Mouse (Mus musculus) kidney, embryonic 16.5 days (tissue): ENCODE results near the gene Panx1. TPM values are rescaled to one million over a fixed set of nuclear protein-coding genes. Genes with fewer than 3 reads are reported as not detected.

Source experiments
- ATAC-seq: fragments of 200-750 bp; cut with Nextera tagmentation; 2 replicates; pipeline ENCODE4 v1.8.0; 2017; ENCODE audit warnings: moderate TSS enrichment; ENCODE audit not compliant: low FRiP score, low TSS enrichment
- H3K27ac ChIP-seq: fragments of 300-500 bp; sonication (generic); 2 replicates; pipeline ENCODE4 v1.5.1; 2014; ENCODE audit warnings: low read length
- H3K27me3 ChIP-seq: fragments of 300-500 bp; sonication (generic); 2 replicates; pipeline ENCODE4 v1.6.1; 2014; ENCODE audit warnings: low read length, control low read depth, mixed read lengths; ENCODE audit not compliant: insufficient read depth
- H3K36me3 ChIP-seq: fragments of 300-500 bp; sonication (generic); 2 replicates; pipeline ENCODE4 v1.6.1; 2014; ENCODE audit warnings: low read length, control low read depth, mixed read lengths; ENCODE audit not compliant: insufficient read depth
- H3K4me1 ChIP-seq: fragments of 300-500 bp; sonication (generic); 2 replicates; pipeline ENCODE4 v1.6.1; 2014; ENCODE audit warnings: low read length, control low read depth, mixed read lengths; ENCODE audit not compliant: insufficient read depth
- H3K4me2 ChIP-seq: fragments of 300-500 bp; sonication (generic); replicated peaks from 2 replicates; pipeline ENCODE4 v1.6.1; 2014; ENCODE audit warnings: low read depth, low read length
- H3K4me3 ChIP-seq: fragments of 300-500 bp; sonication (generic); 2 replicates; pipeline ENCODE4 v1.5.1; 2014; ENCODE audit warnings: mild to moderate bottlenecking, low read length
- H3K9ac ChIP-seq: fragments of 300-500 bp; sonication (generic); replicated peaks from 2 replicates; pipeline ENCODE4 v1.6.1; 2014; ENCODE audit warnings: low read length
- H3K9me3 ChIP-seq: fragments of 300-500 bp; sonication (generic); 2 replicates; pipeline ENCODE4 v1.6.1; 2016; ENCODE audit warnings: low read length, control low read depth
- WGBS: fragments of 180-500 bp; shearing (Covaris S2); extraction: QIAGEN DNeasy Blood & Tissue Kit; methylation state at CpG from one replicate; pipeline ENCODE4 v1.1.7; 2014; 5-methylcytosine and 5-hydroxymethylcytosine counted together
- polyA plus RNA-seq: library from polyadenylated mRNA; unstranded; fragments of >200 nt; fragmentation: Nextera tagmentation; extraction: Ambion mirVana; gene quantifications from 2 replicates; pipeline ENCODE4 v1.2.1, GENCODE M21; 2015

Panx1 gene
- polyA plus RNA-seq, 1 experiment from 2014 or later: 42.6 TPM

DNA sequence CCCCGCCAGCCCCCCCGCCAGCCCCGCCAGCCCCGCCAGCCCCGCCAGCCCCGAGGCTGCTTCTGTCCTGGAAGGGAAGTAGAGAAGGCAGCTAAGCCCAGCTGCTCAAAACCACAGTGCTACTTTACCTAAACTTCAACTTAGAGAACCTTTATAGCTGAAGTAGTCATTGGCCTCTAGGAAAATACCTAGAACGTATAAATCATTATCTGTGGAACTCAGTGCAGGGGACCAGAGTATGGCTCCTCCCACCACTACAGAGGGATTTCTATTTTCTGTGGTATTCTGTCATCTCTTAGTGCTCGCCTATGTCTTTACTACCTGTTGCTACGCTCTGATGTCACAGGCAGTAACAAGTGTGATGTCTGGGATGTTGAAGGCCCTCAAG is 41.0 kb downstream of the Panx1 start:
- no peaks in the 10 kb centered on the region for H3K9me3 ChIP-seq
- no peak overlapping the region for H3K4me2 ChIP-seq
- H3K36me3 ChIP-seq: peaks cover 9% of the 10 kb centered on the region
- ATAC-seq: no peak
- no peaks in the 10 kb centered on the region for H3K27me3 ChIP-seq
- H3K27ac ChIP-seq: no peak overlapping the region
- 60% methylated on average over 9 of the region's 9 CpGs for WGBS
- no peak overlapping the region for H3K9ac ChIP-seq
- no peak overlapping the region for H3K4me3 ChIP-seq
- H3K4me1 ChIP-seq: no peaks in the 10 kb centered on the region

DNA sequence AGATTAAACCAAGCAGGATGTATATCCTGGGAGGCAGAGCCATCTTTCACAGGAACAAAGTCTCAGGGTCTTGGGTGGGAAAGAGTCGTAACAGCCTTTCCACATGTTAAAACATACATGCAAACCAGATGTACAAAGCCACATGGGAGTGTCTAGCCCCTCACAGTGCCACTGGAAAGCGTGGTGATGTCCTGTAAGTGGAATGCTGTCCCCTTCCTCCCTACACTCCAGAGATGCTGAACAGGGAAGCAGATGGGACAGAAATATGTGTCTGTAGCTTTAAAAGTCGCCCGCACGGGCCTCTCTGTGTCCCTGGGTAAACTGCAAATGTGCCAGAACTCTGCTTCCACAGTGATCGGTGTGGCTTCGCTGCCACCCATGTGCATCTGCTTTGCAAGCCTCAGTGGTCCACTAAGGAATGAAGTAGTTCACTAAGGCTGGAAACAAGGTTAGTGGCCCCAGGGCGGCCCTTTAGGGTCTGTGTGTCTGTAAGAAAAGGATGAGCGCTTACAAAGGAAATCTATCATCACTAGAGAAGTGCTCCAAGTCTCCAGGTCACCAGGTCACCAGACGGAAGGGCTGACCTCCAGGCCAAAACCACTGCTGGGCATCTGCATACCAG is 41.5 kb downstream of the Panx1 start:
- no peak overlapping the region for H3K27ac ChIP-seq
- H3K4me1 ChIP-seq: no peaks in the 10 kb centered on the region
- no peaks in the 10 kb centered on the region for H3K27me3 ChIP-seq
- H3K36me3 ChIP-seq: peaks cover 9% of the 10 kb centered on the region
- no peak for ATAC-seq
- no peak overlapping the region for H3K4me3 ChIP-seq
- no peak overlapping the region for H3K9ac ChIP-seq
- no peak overlapping the region for H3K4me2 ChIP-seq
- H3K9me3 ChIP-seq: no peaks in the 10 kb centered on the region
- WGBS: 40% methylated on average over 10 of the region's 10 CpGs

DNA sequence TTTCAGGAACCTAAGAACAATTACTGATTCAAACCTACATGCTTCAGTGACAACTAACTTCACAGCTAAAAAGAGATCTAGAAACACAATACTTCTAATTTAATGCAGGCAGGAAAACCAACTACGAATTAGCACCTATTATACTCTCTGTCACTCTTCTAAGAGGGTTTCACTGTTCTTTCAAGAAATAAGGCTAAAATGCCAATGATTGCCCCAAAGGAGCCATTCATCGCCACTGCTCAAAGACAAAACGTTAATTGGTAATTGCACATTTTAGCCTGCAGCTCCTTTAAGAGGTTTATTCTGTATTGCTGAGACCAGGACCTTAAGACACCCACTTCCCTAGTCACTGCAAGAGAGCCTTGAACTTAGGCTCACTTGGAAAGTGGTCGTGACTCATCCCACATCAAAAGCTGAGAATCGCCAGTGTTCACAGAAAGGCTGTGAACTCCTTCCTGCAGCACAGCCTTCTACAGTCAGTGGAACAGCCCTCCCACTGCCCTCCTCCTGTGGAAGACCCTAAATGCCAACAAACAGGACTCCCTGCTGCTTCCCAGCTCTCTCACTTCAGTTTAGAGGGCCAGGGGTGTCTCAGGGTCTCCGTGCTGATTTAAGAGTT is 42.2 kb downstream of the Panx1 start:
- no peak for ATAC-seq
- no peak overlapping the region for H3K4me2 ChIP-seq
- no peak overlapping the region for H3K9ac ChIP-seq
- H3K27ac ChIP-seq: no peak overlapping the region
- H3K9me3 ChIP-seq: no peaks in the 10 kb centered on the region
- H3K27me3 ChIP-seq: no peaks in the 10 kb centered on the region
- no peak overlapping the region for H3K4me3 ChIP-seq
- H3K4me1 ChIP-seq: no peaks in the 10 kb centered on the region
- WGBS: 39% methylated on average over 6 of the region's 6 CpGs
- peaks cover 9% of the 10 kb centered on the region for H3K36me3 ChIP-seq

DNA sequence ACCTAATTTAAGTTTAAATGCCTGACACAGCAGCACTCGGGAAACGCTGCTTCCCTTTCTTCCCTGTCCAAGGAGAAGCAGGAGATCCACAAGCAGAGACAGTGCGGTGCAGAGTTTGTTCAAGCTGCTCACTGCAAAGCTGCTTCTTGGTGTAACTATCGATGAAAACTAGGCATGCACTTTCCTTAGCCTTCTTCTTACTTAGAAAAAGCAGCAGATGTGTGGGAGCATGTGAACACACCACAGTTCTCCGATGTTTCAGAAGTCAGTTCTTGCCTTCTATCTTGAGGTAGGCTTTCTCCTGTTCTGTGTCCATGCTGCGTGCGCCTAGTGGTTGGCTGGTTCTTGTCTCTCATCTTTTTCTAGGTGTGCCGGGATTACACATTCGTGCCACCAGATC is 46.5 kb downstream of the Panx1 start:
- no peaks in the 10 kb centered on the region for H3K36me3 ChIP-seq
- H3K27me3 ChIP-seq: no peaks in the 10 kb centered on the region
- H3K4me1 ChIP-seq: no peaks in the 10 kb centered on the region
- H3K9me3 ChIP-seq: no peaks in the 10 kb centered on the region
- no peak overlapping the region for H3K9ac ChIP-seq
- H3K4me3 ChIP-seq: no peak overlapping the region
- ATAC-seq: no peak
- no peak overlapping the region for H3K4me2 ChIP-seq
- WGBS: 86% methylated on average over 9 of the region's 9 CpGs
- no peak overlapping the region for H3K27ac ChIP-seq

DNA sequence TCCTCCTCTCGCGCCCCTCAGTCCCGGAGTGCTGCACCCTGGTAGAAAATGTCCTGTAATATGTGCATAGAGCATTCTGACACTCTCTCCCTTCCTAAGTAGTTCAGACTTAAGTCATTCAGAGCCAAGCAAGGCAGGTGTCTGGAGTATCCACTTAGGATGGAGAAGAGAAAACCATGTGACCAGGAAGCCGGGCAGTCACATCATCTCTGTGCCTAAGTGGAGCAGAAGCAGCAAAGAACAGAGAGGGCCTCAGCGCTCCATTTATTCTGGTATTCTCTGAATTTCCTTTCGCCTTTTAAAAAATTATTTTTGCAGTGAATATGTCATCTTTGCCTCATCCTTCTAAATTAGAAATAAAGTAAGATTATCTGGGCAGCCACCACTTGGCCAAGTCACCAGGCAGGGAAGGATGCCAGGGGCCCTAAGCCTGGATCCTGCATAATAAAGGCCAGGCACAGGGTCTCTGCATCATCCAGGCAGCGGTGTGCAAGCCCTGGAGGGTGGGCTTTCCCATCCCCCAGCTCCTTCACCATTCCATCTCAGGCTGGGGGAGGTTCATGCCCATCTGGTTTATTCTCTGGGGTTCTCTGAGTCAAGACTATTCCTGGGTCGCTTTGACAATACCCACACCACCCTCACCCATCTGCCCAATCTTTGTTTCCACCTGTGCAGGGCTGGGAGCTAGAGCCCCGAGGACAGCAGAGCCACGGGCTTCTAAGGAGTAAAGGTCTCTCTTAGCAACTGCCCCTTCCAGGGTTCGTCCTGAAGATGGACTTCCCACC is 47.8 kb downstream of the Panx1 start:
- Histone ChIP-seq H3K36me3 (no peaks in the 10 kb centered on the region), H3K27ac (no peak overlapping the region), H3K9ac (no peak overlapping the region), H3K4me3 (no peak overlapping the region), H3K4me2 (no peak overlapping the region), H3K27me3 (no peaks in the 10 kb centered on the region), H3K4me1 (no peaks in the 10 kb centered on the region), H3K9me3 (no peaks in the 10 kb centered on the region)
- ATAC-seq: no peak
- WGBS: 81% methylated on average over 11 of the region's 11 CpGs

DNA sequence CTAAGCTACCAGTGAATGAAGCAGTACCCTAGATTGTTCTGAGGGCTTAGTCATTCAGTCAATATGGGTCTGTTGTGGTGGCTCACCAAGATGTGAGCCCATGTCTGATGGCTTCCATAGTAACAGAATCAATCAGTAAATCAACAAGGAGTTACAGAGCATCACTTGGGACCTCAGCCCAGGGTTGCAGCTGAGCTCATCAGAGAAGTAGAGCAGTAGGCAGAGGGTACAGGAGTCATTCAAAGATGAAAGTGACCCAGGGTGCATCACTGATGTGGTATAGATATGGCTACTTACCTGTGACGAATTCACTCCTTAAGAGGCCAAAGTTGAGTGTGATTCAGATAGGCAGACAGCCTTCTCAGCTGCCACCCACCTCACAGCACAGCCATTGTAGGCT is 49.8 kb downstream of the Panx1 start:
- 82% methylated on average over 1 of the region's 1 CpGs for WGBS
- Histone ChIP-seq H3K4me2 (no peak overlapping the region), H3K27ac (no peak overlapping the region), H3K9me3 (no peaks in the 10 kb centered on the region), H3K27me3 (no peaks in the 10 kb centered on the region), H3K4me1 (no peaks in the 10 kb centered on the region), H3K9ac (no peak overlapping the region), H3K4me3 (no peak overlapping the region), H3K36me3 (no peaks in the 10 kb centered on the region)
- ATAC-seq: no peak

DNA sequence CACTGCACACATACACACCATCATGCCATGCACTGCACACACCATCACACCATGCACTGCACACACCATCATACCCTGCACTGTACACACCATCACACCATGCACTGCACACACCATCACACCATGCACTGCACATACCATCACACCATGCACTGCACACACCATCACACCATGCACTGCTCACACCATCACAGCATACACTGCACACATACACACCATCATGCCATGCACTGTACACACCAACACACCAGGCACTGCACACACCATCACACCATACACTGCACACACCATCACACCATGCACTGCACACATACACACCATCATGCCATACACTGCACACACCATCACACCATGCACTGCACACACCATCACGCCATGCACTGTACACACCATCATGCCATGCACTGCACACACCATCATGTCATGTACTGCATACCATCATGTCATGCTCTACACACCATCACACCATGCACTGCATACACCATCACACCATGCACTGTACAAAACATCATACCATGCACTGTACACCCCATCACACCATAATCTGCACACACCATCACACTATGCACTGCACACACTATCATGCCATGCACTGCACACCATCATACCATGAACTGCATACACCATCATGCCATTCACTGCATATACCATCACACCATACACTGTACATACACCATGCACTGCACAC is 56.5 kb downstream of the Panx1 start:
- ATAC-seq: no peak
- 90% methylated on average over 1 of the region's 1 CpGs for WGBS

DNA sequence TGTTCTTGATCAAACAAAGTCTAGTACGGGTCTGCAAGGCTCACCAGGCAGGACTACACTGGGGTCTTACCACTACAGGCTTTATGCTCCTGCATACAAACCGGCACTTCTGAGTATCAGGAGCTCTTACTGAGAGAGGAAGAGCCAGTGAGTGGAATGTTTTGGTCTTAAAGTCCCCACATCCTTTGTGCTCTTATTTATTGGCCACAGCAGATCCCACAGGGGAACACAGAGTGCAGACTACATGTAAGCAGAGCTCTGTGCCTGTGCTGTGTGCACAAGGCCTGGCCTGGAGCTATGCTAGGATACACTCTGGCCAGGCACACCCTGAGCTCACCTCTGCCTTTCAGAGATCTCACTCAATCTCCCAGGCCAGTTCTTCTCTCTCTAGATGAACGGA is 62.1 kb downstream of the Panx1 start:
- Histone ChIP-seq H3K4me3 (no peak overlapping the region), H3K9me3 (no peaks in the 10 kb centered on the region), H3K4me2 (no peak overlapping the region), H3K36me3 (no peaks in the 10 kb centered on the region), H3K27ac (no peak overlapping the region), H3K4me1 (no peaks in the 10 kb centered on the region), H3K9ac (no peak overlapping the region), H3K27me3 (no peaks in the 10 kb centered on the region)
- 72% methylated on average over 3 of the region's 3 CpGs for WGBS
- ATAC-seq: no peak

More for the DNA sequence above, 56.5 kb downstream of the Panx1 start:
- H3K27me3 ChIP-seq: no peaks in the 10 kb centered on the region
- no peak overlapping the region for H3K4me2 ChIP-seq
- H3K9me3 ChIP-seq: no peaks in the 10 kb centered on the region
- no peak overlapping the region for H3K9ac ChIP-seq
- no peak overlapping the region for H3K27ac ChIP-seq
- no peaks in the 10 kb centered on the region for H3K4me1 ChIP-seq
- H3K4me3 ChIP-seq: no peak overlapping the region
- no peaks in the 10 kb centered on the region for H3K36me3 ChIP-seq

DNA sequence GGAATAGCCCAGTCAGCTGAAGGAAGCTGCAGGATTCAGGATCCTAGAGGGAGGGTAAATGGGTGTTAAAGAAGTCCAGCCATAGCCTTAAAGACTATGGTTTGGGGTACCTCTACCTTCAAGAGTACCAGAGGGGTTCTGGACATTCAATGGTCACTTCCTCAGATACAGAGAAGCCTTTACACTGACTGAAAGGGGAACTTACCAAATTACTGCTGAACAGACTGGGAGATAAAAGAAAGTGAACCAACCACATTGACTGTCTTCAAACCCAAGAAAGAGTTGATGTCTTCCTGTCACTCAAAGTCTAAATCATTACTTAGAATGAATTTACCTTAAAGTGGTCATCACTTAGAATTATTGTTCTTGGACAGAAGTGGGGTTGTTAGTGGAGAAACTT is 62.6 kb downstream of the Panx1 start:
- H3K27me3 ChIP-seq: no peaks in the 10 kb centered on the region
- no peak for ATAC-seq

More for the DNA sequence above, 62.6 kb downstream of the Panx1 start:
- Histone ChIP-seq H3K4me2 (no peak overlapping the region), H3K4me1 (no peaks in the 10 kb centered on the region), H3K4me3 (no peak overlapping the region), H3K9me3 (no peaks in the 10 kb centered on the region), H3K9ac (no peak overlapping the region), H3K36me3 (no peaks in the 10 kb centered on the region), H3K27ac (no peak overlapping the region)
